Mouse (Mus musculus) bone marrow macrophage, adult 2 months (primary cell): ENCODE data around the gene Eipr1.

Experiments
- CTCF ChIP-seq: IDR thresholded peaks from 2 replicates; pipeline ENCODE4 v1.5.1; 2012; ENCODE audit warnings: low read depth, mild to moderate bottlenecking, low read length, moderate library complexity
- POLR2A ChIP-seq: IDR thresholded peaks from 2 replicates; pipeline ENCODE4 v1.6.1; 2012; ENCODE audit warnings: mild to moderate bottlenecking, low read depth, low read length, borderline replicate concordance

- TF ChIP-seq CTCF (no peak), POLR2A (no peak)
Observed at GRCm38 (mm10) chr12:28829502-28829901, 77.9 kb downstream of the Eipr1 start.
